Mouse (Mus musculus) adrenal gland, postnatal 0 days (tissue): ENCODE data around the gene Gm597. TPM values are rescaled to one million over a fixed set of nuclear protein-coding genes. Genes with fewer than 3 reads are reported as not detected.

Source experiments
- polyA plus RNA-seq: library from polyadenylated mRNA; unstranded; fragments of >200 nt; fragmentation: Nextera tagmentation; extraction: Ambion mirVana; gene quantifications from 2 replicates; pipeline ENCODE4 v1.2.1, GENCODE M21; 2015

The Gm597 gene
- not detected in 2 replicates for polyA plus RNA-seq

DNA sequence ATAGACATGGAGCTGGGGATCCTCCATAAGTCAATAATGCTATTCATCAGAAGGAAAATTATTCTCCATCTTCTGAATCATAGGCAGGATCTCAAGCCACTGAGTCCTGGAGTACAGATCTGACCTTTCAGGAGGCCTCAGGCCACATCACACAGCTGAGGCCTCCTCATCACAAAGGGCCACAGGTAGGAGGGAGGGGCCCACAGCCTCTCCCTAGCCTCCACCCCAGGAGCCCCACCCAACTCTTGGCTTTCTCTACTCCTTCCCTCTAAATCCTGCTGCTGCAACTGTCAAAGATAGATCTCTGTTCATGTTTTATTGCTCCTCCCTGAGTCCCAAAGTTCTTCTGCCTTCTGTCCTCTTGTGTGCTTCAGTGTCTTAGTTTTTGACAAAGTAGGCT is at the start of gene Gm597:
TSS of gene Gm597 (minus strand) at position 101 of the 400 bp plus-strand sequence.

